Mouse (Mus musculus) ES-Bruce4 (cell line): ENCODE results near the gene Fads2.
A peak's percentile ranks its signal among the peaks of the same experiment; 100 is the strongest.

Experiments used
- CTCF ChIP-seq: IDR thresholded peaks from one replicate; pipeline ENCODE4 v1.8.1; 2011; ENCODE audit warnings: low read depth, low read length
- EP300 ChIP-seq: IDR thresholded peaks from 2 replicates; pipeline ENCODE4 v1.6.1; 2011; ENCODE audit warnings: low read depth, low read length; ENCODE audit not compliant: insufficient read depth
- POLR2A ChIP-seq: IDR thresholded peaks from one replicate; pipeline ENCODE4 v1.8.1; 2011; ENCODE audit warnings: low read length; ENCODE audit not compliant: insufficient read depth

DNA sequence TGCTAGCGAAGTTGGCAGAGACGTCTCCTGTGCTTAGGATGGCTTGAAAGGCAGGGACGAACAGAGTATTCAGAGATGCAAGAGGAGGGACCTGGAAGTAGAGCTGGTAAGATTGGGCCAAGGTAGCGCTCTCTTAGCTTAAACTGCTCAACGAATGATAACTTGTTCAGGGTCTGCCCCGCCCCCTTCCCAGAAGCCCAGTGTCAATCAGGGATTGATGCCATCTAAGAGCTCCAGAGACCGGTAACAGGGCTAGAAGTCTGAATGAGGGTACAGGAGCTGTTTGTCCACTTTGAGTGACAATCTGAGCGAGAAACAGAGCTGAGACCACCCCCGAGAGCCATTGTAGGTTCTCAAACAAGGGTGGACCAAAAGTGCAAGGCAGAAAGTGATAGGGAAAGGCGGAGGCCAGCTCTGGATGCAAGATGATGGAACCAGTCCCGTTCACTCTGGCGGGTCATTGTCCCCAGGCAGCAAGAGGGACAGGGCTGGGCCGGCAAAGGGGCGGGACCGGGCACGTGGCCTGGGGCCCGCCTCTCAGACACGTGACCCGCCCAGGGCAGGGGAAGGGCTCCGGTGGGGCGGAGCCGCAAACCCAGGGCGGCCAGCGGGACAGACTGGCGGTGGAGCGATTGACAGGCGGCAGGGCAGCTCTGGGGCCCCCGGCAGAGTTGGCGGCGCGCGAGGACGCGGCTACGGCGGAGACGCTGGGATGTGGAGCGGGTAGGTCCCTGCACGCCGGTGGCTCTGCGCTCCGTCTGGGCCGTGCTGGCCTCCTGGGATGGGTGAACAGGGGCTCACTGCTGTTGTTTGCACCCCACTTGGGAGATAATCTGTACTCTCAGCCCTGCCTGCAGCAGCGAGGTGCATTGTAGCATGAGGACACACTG is 83.7 kb downstream of the Fads2 start:
- TF ChIP-seq CTCF (no peak), EP300 (peak; percentile 58), POLR2A (peak; percentile 60)
